Mouse (Mus musculus): ENCODE measurements around the gene Glud1.

DNA sequence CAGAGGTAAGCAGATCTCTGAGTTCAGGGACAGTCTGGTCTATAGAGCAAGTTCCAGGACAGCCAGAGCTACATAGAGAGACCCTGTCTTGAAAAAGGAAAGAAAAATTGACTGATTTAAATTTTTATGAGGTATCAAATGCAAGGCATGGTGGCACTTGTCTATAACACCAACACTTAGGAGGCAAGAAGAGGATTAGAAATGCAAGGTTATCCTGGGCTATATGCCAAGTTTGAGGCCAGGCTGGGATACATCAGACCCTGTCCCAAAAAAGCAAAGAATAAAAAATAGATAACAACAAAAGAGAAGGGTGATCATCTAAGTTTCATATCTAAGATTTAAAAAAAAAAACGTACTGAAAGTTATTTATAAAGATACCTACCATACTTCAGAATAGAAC is 20.3 kb upstream of the Glud1 start:
- TF ChIP-seq CTCF (IDR thresholded peaks at IDR 0.05; ENCODE audit: borderline replicate concordance, control insufficient read depth, extremely low read depth, insufficient read depth, low read length, poor library complexity): no peak
- TF ChIP-seq POLR2A (IDR thresholded peaks at IDR 0.05; ENCODE audit: control insufficient read depth, extremely low read depth, insufficient read depth, low read length, poor library complexity): no peak
